Comparison of ENCODE assay signal across 9 mouse cellular contexts in genomic region chr10:128455280-128455679, GRCm38 (mm10). TPM values are rescaled to one million over a fixed set of nuclear protein-coding genes. Genes with fewer than 3 reads are reported as not detected.
A peak's percentile ranks its signal among the peaks of the same experiment; 100 is the strongest.
DNase-seq lines count a peak whose midpoint lies in the region; ATAC-seq and TF ChIP-seq lines count a peak whose summit lies in the region.
"Had no signal": no experiment of that assay in that cellular context is flagged by ENCODE, and none has a peak within 500 bp of the region (broad histone marks: within the 10 kb centered on the region; RNA-seq: fewer than 3 reads in every experiment).

No protein-coding gene starts in this region.

- H3K4me2 ChIP-seq in limb, embryonic 15.5 days, result no peak overlapping the region
- H3K4me2 ChIP-seq in midbrain, postnatal 0 days (ENCODE audit: low read depth, low read length, poor library complexity, severe bottlenecking), result 0 out of 2 replicates have a peak overlapping the region, but pooled peaks have one; percentile 15

- peaks cover 6% of the 10 kb centered on the region for H3K4me1 ChIP-seq in kidney, adult 2 months (ENCODE audit: control insufficient read depth, insufficient read depth, low read length)
- peaks cover 3% of the 10 kb centered on the region for H3K4me1 ChIP-seq in limb, embryonic 15.5 days
- H3K4me1 ChIP-seq in midbrain, postnatal 0 days (ENCODE audit: insufficient read depth, low read length), result 0 out of 2 replicates have a peak, but pooled peaks cover under 1% of the 10 kb centered on the region

- WGBS in kidney, adult 2 months, result 3% methylated on average over 6 of the region's 6 CpGs
- 4% methylated on average over 6 of the region's 6 CpGs for WGBS in limb, embryonic 15.5 days
- WGBS in midbrain, postnatal 0 days, result 3% methylated on average over 6 of the region's 6 CpGs

- no peak overlapping the region for H3K9ac ChIP-seq in limb, embryonic 15.5 days
- no peak overlapping the region for H3K9ac ChIP-seq in midbrain, postnatal 0 days (replicated peaks; ENCODE audit: low read length, poor library complexity, severe bottlenecking)

- peak; percentile 60 for TF ChIP-seq CTCF in kidney, adult 2 months (conservative IDR thresholded peaks at IDR 0.05; ENCODE audit: insufficient read depth, insufficient read length, low read depth, low read length)
- peak; percentile 80 for TF ChIP-seq CTCF in midbrain, postnatal 0 days (IDR thresholded peaks at IDR 0.05)

- no peaks in the 10 kb centered on the region for H3K36me3 ChIP-seq in kidney, adult 2 months (ENCODE audit: control insufficient read depth, insufficient read depth, low read length)
- H3K36me3 ChIP-seq in limb, embryonic 15.5 days, result no peaks in the 10 kb centered on the region
- H3K36me3 ChIP-seq in midbrain, postnatal 0 days (ENCODE audit: insufficient read depth, low read length), result no peaks in the 10 kb centered on the region

- H3K27me3 ChIP-seq in kidney, adult 2 months (replicated peaks; ENCODE audit: control insufficient read depth, insufficient read depth, low read length), result no peaks in the 10 kb centered on the region
- no peaks in the 10 kb centered on the region for H3K27me3 ChIP-seq in limb, embryonic 15.5 days
- no peaks in the 10 kb centered on the region for H3K27me3 ChIP-seq in midbrain, postnatal 0 days (ENCODE audit: insufficient read depth, low read length)

- no peak overlapping the region for H3K4me3 ChIP-seq in kidney, adult 2 months (ENCODE audit: insufficient read depth, low read depth, low read length)
- peak overlapping the region; percentile 13; the same call in 1 of the 2 replicates for H3K4me3 ChIP-seq in limb, embryonic 15.5 days
- H3K4me3 ChIP-seq in midbrain, postnatal 0 days (ENCODE audit: low read depth, low read length), result no peak overlapping the region
- H3K4me3 ChIP-seq: erythroblast, embryonic 14.5 days had no signal

- no peak overlapping the region for H3K27ac ChIP-seq in kidney, adult 2 months (ENCODE audit: insufficient read depth, low read depth, low read length)
- no peak overlapping the region for H3K27ac ChIP-seq in limb, embryonic 15.5 days
- no peak overlapping the region for H3K27ac ChIP-seq in midbrain, postnatal 0 days (ENCODE audit: low read depth, low read length)

- H3K9me3 ChIP-seq in limb, embryonic 15.5 days, result no peaks in the 10 kb centered on the region
- H3K9me3 ChIP-seq in midbrain, postnatal 0 days (ENCODE audit: low read length), result no peaks in the 10 kb centered on the region

- no peak for ATAC-seq in limb, embryonic 15.5 days (ENCODE audit: insufficient number of reproducible peaks, low FRiP score, low TSS enrichment, low read depth)
- 0 out of 2 replicates have a peak, but pooled peaks have one; percentile 44 for ATAC-seq in midbrain, postnatal 0 days (ENCODE audit: low FRiP score)

- DNase-seq in 416B (ENCODE audit: low read depth) (peak; percentile 93), adipocyte (ENCODE audit: low spot score) (peak; percentile 87)
- DNase-seq in embryo, embryonic 9.5 days (ENCODE audit: extremely low spot score), result peak; percentile 78
- DNase-seq in heart, adult 18-20 months, result peak; percentile 76 to 87
- DNase-seq in kidney, adult 2 months, result peak; percentile 82
- peak; percentile 95 for DNase-seq in midbrain, postnatal 0 days (ENCODE audit: low spot score)
- peak; percentile 71 to 79 for DNase-seq in spleen, postnatal 4 days (ENCODE audit: low spot score in 2 of 2)

- TF ChIP-seq POLR2A in kidney, adult 2 months (IDR thresholded peaks at IDR 0.05; ENCODE audit: low read depth, low read length), result no peak

RNA-seq across cellular contexts. Expression of gene Smarcc2, which starts 3.8 kb away (rescaled TPM):
- total RNA-seq in heart, adult 18-20 months (2021), result 10 to 100 TPM; 75.4 to 75.8 TPM
- polyA plus RNA-seq in kidney, adult 2 months (2012; rRNA removed), result 81.3 and 81.4 TPM in 2 replicates
- polyA plus RNA-seq in limb, embryonic 15.5 days (2015; fragmentation: Nextera tagmentation; extraction: Ambion mirVana), result 80.7 and 84.4 TPM in 2 replicates
- total RNA-seq in midbrain, postnatal 0 days (2014; rRNA removed), result 216 and 233 TPM in 2 replicates
- 129 and 143 TPM in 2 replicates for polyA plus RNA-seq in midbrain, postnatal 0 days (2015; fragmentation: Nextera tagmentation; extraction: Ambion mirVana)

RNA-seq across cellular contexts. Expression of gene Myl6, which starts 38.7 kb away (rescaled TPM):
- 100 to 1,000 TPM; 253 to 273 TPM for total RNA-seq in heart, adult 18-20 months (2021)
- polyA plus RNA-seq in kidney, adult 2 months (2012; rRNA removed), result 897 and 1,416 TPM in 2 replicates
- polyA plus RNA-seq in limb, embryonic 15.5 days (2015; fragmentation: Nextera tagmentation; extraction: Ambion mirVana), result 1,269 and 1,341 TPM in 2 replicates
- 648 and 715 TPM in 2 replicates for total RNA-seq in midbrain, postnatal 0 days (2014; rRNA removed)
- 946 and 1,057 TPM in 2 replicates for polyA plus RNA-seq in midbrain, postnatal 0 days (2015; fragmentation: Nextera tagmentation; extraction: Ambion mirVana)

RNA-seq across cellular contexts. Expression of gene Myl6b, which starts 43.2 kb away (rescaled TPM):
- total RNA-seq in heart, adult 18-20 months (2021), result 1 to 10 TPM; 3.2 to 3.3 TPM
- 8.4 and 10.6 TPM in 2 replicates for polyA plus RNA-seq in kidney, adult 2 months (2012; rRNA removed)
- 4.7 and 7.4 TPM in 2 replicates for polyA plus RNA-seq in limb, embryonic 15.5 days (2015; fragmentation: Nextera tagmentation; extraction: Ambion mirVana)
- 24.6 and 28.6 TPM in 2 replicates for total RNA-seq in midbrain, postnatal 0 days (2014; rRNA removed)
- polyA plus RNA-seq in midbrain, postnatal 0 days (2015; fragmentation: Nextera tagmentation; extraction: Ambion mirVana), result 4.9 and 5.4 TPM in 2 replicates

RNA-seq across cellular contexts. Expression of gene Rnf41, which starts 43.8 kb away (rescaled TPM):
- total RNA-seq in heart, adult 18-20 months (2021), result 10 to 100 TPM; 16.6 to 17.2 TPM
- 19.5 and 19.6 TPM in 2 replicates for polyA plus RNA-seq in kidney, adult 2 months (2012; rRNA removed)
- polyA plus RNA-seq in limb, embryonic 15.5 days (2015; fragmentation: Nextera tagmentation; extraction: Ambion mirVana), result 40.8 and 42.9 TPM in 2 replicates
- total RNA-seq in midbrain, postnatal 0 days (2014; rRNA removed), result 94.3 and 103 TPM in 2 replicates
- polyA plus RNA-seq in midbrain, postnatal 0 days (2015; fragmentation: Nextera tagmentation; extraction: Ambion mirVana), result 91.6 and 93.8 TPM in 2 replicates

RNA-seq across cellular contexts. Expression of gene Nabp2, which starts 44.0 kb away (rescaled TPM):
- total RNA-seq in heart, adult 18-20 months (2021), result 10 to 100 TPM; 41.0 to 42.8 TPM
- 33.2 and 37.8 TPM in 2 replicates for polyA plus RNA-seq in kidney, adult 2 months (2012; rRNA removed)
- 60.1 and 62.1 TPM in 2 replicates for polyA plus RNA-seq in limb, embryonic 15.5 days (2015; fragmentation: Nextera tagmentation; extraction: Ambion mirVana)
- 63.1 and 82.0 TPM in 2 replicates for total RNA-seq in midbrain, postnatal 0 days (2014; rRNA removed)
- 145 and 157 TPM in 2 replicates for polyA plus RNA-seq in midbrain, postnatal 0 days (2015; fragmentation: Nextera tagmentation; extraction: Ambion mirVana)
